Mouse (Mus musculus) retina, embryonic 14.5 days (tissue): ENCODE data around the gene Kpna3.

ENCODE experiments used
- DNase-seq: peaks from one replicate; pipeline ENCODE4 v3.0.0-alpha.2; 2015; ENCODE audit warnings: low spot score

Gene Kpna3

DNA sequence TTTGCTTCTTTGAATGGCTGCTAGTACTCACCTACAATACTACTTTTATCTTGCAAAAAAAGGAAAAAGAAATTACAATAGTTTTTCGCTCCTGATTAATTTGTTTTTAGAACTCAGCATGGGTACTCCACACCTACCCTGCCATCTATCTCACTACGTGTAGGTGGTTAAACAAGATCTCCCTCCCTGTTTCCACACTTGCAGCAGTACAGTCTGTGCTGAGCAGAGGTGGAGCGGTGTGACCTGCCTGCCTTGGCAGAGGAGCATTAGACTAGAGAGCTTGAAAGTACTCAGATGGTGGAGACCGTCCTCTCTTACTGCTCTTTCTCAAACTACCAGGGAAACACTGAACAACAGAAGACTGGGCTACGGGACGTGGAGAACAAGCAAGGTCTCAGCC, 44.9 kb downstream of the Kpna3 start:
- DNase-seq, result no peak

DNA sequence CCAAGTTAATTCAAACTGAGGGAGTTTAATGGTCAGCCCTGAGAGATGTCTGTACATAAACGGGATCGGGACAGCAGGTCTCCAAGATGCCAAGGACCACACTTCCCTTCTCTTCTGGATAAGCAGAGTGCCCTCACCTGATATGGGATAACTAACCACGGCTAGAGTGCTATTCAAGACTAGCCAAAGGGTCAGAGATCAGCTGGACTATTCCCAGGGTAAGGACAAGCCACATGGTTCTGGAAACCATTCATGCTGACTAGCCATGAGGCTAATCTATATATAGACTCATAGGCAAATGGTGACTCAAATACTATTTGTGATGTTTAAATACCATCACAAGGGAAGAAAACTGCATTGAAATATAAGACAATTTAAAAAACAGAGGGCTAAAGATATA, 49.1 kb downstream of the Kpna3 start:
- no peak for DNase-seq

DNA sequence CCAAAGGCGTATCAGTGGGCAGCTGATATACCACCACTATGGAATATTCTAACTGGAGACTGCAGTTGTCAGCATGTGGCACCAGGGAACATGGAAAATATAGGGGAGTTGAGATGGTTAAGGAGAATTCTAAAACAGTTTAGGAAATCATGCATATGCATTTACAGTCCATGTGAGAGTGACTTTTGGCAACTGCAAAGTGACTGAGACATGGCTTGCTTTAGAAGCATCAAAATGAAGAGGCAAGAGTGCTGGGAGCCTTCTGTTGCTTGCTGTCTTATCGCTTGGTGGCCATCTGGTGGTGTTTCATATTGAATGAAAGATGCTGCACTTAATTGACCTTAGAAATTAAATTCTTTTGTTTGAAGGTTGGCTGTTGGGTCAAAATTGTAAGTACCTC, 72.4 kb downstream of the Kpna3 start:
- no peak for DNase-seq

DNA sequence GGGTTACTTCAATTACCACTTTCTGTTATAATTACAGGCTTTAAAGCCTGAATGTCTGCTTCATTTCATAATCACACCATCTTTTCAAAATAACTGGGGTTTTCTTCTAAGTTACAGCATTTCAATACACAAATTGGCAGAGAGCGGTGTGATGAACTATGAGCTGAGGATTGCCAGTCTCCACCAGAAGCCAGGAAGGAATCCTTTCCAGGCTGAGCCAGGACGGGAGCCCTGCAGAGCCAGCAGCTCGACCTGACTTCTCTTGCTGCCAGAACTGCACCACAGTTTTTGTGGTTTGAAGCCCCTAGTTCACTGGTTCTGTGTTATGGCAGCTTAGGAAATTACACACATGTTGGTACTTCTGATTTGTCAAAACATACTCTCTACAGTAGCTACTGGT, 75.0 kb downstream of the Kpna3 start:
- DNase-seq, result no peak

DNA sequence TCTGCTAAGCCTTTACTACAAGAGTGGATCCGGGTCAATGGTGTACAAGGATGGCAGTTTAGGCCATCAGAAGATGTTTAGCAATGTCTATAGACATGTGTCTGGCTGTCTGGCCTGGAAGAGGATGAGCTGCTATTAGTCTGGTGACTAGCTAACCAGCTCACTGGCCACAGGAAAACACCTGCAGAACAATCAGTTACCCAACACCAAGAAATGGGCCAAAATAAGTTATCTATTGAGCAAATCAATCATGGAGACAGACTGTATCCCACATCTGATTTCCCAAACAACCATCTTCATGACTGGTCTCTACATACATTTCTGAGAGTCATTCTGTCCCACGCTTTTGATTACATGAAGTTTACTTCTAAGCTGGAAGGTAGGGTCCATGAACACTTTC, 75.9 kb downstream of the Kpna3 start:
- no peak for DNase-seq

DNA sequence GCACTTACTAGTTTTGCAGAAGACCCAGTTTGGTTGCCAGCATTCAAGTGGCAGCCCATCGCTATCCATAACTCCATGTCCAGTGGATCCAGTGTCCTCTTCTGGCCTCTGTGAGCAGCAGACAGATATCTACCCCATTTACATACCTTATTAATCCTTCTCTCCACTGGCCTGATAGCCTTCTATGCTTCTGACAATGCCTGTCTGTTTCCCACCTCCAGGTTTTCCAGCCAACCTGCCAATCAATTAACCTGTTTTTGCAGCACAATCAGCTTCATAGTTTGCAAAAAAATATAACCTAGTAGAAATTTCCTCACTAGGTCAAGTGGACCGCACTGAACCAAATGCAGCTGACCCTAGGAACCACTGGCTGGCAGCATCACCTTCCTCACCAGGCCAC, 77.4 kb downstream of the Kpna3 start:
- DNase-seq, result no peak

DNA sequence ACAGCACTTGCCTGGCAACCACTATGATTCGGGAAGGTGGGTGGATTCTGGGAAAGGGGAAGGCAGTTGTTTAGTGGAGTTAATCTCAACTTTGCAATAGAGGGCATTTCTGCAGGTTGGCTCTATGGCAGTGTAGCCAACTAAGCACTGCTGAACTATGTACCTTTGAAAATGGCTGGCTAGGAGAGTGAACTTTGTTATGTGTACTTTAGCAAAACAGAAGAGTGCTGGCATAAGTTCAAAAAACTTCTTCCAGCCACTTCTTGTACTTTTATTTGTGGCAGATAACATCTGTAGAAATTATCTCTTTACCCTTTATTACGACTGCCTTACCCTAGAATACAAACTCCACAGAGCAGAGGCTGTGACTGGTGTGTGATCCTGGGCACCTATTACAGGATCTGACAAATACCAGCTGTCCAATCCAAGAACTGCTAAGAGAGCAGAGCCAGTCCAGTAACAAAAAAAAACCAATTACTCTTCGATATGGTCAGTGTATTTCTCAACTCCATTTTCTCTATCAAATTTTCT, 78.6 kb downstream of the Kpna3 start:
- DNase-seq, result no peak

DNA sequence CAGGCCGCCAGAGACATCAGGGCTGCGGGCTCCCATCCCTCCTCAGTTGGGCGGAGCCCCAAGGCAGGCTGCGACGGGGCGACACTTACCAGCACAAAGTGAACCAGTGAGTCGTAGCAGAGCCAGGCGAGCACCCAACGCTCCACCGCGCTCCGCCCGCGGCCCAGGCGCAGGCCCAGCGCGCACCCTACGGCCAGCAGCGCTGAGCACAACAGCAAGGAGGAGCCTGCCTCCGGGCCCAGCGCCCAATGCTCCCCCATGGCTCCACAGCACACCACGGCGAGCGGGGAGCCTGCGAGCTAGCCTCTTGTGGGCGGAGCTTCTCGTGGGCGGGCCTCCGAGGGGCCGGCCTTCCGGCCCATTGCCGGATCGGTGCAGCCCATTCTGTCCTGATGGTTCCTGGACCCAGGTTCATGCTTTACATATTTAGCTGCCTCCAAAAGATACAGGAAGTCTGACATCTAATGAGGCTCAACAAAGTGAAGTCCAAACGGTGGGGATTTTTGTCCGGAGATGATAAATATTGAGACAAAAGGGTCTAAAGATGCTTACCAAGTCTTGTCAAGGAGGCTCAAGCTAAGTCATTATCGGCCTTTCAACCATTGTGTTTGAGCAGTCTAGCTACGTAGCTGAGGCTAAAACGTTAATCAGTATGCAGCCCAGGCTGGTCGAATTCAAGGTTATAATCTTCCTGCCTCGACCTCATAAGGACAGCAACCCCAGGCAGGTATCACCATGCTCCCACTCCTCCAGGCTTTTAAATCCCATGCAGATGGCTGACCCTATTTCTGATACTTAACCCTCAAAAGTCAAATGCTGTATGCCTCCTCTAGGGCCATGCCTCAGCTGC, 79.3 kb downstream of the Kpna3 start, which contains the start of gene Ebpl:
Gene Ebpl, minus strand, starts transcription at position 309 of the 850 bp plus-strand sequence.
- peak; percentile 84 for DNase-seq

DNA sequence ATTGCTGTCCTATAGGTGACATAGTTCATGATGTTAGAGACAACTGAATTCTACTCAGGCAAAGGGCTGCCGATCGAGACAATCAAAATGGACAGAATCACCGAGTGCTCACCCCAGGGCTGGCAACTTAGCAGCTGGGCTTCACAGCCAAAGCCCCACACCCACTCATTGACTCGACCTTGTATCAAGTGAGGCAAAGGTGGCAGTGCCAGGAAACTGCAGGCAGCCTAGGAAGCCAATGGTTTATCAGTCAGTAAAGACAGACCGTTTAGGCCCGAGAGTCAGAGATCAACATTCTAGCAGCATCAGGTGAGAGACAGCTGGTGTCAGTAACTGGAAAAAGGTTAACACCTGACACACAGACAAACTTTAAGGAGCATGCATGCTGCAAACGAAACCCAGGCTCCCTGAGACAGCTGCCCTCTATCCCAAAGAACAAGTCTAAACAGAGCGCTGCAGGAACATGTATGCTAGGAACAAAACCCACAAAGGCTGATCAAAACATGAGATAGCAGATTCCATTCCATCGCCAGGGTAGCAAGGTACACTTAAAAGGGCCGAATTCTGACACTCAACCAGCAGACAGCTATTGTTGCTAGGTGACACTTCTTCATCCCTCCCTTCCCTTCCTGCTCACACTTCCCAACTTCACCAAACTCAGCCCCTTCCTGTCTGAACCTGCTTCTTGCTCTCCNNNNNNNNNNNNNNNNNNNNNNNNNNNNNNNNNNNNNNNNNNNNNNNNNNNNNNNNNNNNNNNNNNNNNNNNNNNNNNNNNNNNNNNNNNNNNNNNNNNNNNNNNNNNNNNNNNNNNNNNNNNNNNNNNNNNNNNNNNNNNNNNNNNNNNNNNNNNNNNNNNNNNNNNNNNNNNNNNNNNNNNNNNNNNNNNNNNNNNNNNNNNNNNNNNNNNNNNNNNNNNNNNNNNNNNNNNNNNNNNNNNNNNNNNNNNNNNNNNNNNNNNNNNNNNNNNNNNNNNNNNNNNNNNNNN, 85.1 kb downstream of the Kpna3 start:
- DNase-seq, result no peak

DNA sequence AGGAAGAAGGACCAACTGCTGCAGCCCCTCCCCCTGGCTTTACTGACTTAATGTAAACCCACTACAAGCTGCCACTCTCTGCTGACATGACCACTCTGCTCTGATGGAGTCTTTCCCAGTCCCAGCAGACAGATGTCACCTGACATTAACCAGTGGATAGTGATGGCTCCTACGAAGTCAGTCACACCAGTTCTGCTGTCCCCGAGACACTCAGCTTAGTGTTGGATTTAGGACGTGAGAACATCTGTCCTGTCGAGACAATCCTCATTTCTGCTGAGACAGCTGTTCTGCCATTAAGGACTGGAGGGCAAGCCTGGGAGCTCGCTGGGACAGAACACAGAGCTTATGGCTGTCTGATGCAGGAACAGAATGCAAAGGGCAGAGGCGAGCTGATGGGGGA, 88.9 kb downstream of the Kpna3 start:
- peak; percentile 49 for DNase-seq

DNA sequence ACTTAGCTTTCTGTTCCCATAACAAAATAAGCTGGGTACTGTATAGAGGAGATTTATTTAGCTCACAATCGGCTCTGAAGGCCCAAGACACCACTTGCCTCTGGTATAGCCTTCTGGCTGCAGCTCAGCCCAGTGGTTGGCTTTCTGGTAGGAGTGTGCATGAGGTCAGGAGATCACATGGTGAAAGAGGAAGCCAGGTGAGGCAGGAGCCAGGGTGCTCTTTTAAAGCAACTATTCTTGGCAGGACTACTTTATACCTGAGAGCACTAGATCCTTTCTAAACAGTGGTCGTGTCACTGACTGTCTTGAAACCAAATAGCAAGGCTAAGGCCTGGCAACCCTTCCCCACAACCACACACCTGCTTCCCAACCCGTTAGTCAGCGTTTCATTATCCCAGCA, 89.8 kb downstream of the Kpna3 start:
- no peak for DNase-seq

DNA sequence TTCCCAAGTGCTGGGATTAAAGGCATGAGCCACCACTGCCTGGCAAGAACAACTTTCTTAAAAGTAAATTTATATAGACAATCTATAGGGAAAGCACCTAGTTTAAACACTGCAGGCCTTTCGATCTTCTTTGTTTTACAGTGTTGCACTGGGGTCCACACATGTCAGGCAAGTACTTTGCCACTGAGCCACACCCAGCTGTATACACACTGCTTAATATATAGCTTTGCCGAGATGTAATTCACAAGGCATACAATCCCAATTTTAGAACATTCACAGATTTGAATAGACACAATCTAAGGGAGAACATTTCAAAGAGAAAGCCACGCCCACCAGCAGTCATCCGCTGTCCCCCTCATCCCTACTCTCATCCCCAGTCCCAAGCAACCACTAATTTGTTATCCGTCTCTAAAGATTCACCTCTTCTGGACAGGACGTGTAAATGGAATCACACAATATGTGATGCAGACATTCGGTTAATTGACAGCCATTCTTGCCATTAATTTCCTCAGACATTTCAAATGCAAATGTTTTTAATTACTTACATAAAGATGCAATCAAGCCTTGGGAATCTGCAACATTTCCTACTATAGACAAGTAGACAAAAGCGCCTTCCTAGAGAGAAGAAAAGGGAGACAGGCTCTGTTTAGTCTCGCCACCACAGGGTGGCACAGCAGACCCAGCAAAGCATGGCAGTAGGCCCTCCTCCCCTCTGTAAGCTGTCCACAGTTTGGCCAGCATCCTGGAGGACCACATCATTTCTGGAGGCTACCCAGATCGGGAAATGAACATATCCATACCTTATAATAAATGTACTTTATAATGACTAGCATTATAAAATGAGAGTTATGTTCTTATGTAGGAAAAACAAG, 92.6 kb downstream of the Kpna3 start:
- peak; percentile 36 for DNase-seq

DNA sequence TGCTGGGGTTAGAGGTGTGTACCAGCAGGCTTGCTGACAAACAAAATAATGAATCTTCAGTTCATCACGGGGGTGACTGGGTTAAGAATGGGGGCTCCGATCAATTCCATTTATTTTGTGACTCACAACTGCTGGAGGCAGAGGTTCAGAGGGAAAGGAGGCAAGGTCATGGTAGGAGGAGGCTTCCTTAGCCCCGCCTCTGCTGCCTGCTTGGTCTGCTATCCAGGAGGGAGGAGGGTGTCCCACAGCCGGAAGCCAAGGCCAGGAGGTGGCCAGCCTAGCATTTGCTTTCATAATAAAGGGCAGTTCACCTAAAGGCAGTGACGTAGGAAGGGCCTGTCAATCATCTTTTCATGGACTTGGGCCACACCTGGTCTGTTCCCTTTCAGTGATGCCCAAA, 95.1 kb downstream of the Kpna3 start:
- no peak for DNase-seq

DNA sequence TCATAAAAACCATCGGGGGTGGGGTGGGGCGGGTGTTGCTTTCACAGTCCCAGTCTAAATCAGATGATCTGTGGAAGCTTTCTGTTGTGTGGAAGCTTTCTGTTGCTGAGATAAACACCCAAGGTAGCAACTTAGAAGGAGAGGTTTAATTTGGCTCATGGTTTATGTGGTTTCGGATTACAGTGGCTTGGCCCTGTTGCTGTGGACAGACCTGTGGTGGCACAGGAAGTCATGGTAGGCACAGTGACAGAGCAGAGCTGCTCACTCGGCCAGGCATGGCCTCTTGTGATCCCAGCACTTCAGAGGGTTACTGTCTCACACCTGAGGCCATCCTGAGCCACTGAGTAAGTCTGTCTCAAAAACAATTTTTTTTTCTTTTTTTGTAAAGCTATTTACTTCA, 100.3 kb downstream of the Kpna3 start:
- no peak for DNase-seq

DNA sequence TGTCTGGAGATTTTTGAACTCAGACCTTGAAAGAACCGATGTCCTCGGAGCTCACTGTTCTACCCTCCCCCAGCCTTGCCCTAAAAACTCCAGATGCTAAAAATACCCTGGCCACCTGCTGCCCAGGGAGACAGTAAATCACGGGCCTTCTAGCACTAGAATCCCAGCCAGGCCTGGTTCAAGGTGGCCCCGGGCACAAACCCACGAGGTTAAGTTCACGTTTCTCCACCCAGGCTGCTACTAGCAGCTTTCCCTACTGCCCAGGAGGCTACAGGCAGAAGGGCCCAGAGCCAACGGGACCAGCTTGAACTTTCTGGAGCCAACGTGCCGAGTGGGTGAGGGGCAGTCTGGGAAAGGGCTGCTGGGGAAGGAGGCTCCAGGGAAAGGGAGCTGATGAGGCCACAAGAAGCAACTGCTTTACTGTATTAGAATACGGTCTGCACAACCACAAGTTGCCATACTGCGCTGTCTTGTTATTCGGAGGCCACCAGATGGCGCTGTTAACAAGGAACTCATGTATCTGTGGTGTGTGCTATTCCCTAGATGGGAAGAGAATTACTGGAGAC, 108.6 kb downstream of the Kpna3 start:
- peak; percentile 89 for DNase-seq

DNA sequence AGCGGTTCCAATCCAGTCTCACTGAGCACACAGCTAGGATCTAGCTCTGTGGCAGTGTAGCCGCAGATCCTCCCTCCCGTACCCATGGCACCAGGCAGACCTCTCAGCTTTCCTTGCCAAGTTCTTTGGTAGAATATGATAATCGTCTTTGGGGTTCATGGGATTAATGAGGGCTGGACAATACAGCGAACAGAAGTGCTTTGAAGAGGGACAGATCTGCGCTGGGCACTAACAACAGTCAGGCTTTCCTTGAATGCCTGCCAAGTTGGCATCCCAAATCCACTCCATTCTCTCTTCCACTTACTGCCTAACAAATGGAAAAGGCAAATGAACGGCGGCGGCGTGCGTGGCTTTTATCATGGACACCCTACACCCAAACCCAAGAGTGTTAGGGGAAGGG, 109.1 kb downstream of the Kpna3 start:
- no peak for DNase-seq

DNA sequence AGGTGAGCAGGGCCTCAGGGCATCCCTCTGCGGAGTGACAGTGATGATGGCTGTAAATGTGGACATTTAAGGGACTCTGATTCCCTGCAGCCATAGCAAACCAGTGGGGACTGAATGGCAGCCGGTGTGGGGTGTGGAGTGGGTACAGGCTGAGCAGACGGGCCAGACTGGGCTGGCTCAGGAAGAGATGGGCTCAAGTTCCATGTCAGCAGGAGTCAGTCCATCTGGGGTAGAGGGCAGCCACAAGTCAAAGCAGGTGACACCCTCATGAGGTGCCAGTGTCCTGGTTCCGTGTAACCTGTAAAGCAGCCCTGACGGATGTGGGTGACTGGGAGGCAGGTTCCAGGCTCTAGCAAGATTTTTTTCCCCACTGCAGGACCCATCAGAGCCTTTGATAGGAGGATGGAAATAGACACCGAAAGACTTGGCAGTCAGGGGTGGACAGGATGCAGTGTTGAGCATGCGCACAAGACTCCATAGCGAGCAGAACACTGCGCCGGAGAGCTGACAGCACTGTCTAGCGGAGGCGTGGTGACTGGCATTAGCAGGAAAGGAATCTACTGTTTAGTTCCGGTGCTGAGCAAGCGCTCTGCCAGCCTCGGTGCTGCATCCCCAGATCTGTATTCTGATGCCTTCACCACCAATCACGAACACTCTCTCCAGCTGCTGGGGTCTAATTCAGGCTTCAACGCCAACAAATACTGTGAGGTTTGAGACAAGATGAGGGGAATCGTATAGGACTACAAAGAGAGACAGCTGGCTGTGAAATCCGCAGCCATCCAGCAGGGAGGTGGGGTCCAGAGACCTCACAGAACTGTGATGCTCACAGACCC, 111.8 kb downstream of the Kpna3 start:
- DNase-seq, result peak; percentile 78

DNA sequence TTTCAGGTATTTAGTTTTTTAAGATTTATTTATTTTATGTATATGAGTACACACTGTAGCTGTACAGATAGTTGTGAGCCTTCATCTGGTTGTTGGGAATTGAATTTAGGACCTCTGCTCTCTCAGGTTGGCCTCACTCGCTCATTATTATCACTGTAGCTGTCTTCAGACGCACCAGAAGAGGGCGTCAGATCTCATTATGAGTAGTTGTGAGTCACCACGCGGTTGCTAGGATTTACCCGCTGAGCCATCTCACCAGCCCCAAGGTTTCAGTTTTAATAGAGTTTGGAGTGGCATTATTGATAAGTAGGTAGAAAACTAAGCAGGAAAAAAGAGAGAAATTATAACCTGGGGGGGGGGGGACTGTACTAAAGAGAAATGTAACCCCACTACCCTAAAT, 112.7 kb downstream of the Kpna3 start:
- peak; percentile 16 for DNase-seq

DNA sequence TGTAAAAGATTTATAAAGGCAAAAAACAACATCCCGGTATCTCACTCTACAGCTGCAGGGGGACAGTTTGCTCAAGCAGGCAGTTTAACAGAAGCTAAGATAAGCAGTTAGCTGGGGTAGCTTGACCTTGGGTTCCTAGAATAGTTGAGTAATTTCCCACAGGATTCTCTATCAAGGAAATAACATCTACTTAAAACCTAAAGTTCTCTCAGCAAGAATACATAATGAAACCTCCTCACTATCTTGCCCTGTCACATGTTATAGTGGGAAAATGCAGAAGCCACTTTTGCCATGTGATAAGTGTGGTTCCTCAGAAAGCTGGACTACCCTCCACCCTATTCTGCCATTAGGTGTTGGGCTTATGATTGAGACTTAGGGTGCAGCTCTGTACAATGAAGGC, 116.9 kb downstream of the Kpna3 start:
- DNase-seq, result no peak

DNA sequence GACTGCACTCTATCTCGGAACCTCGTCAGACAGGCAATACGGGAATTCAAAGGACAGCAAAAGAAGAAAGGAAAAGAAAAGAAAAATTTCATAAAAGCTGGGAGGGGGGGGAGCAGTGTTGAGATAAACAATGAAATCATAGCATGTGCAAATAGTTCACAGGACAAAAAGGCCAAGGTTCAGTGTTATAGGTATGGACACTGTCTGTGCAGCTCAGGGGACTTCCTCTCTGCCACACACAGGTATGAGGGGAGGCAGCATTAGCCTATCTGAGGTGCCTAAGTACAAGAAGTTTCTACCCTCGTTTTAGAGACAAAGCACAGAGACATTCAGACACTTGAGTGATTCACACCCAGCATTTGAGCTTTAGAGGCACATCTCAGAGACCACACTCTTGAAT, 118.5 kb downstream of the Kpna3 start:
- DNase-seq, result no peak
